Mouse (Mus musculus) embryonic facial prominence, embryonic 10.5 days (tissue): ENCODE data around the gene Hist1h2ab. TPM values are rescaled to one million over a fixed set of nuclear protein-coding genes. Genes with fewer than 3 reads are reported as not detected.
A peak's percentile ranks its signal among the peaks of the same experiment; 100 is the strongest.

Experiments
- DNase-seq: peaks from one replicate; pipeline ENCODE4 v3.0.0-alpha.2; 2017; ENCODE audit warnings: low spot score
- H3K27ac ChIP-seq: fragments of 300-500 bp; sonication (generic); replicated peaks from 2 replicates; pipeline ENCODE4 v1.5.1; 2016; ENCODE audit warnings: mild to moderate bottlenecking
- H3K27me3 ChIP-seq: fragments of 300-500 bp; sonication (generic); replicated peaks from 2 replicates; pipeline ENCODE4 v1.6.1; 2016; ENCODE audit warnings: low read depth, mild to moderate bottlenecking; ENCODE audit not compliant: poor library complexity, severe bottlenecking
- H3K36me3 ChIP-seq: fragments of 300-500 bp; sonication (generic); replicated peaks from 2 replicates; pipeline ENCODE4 v1.6.1; 2016; ENCODE audit warnings: mild to moderate bottlenecking, moderate library complexity
- H3K4me1 ChIP-seq: fragments of 300-500 bp; sonication (generic); 2 replicates; pipeline ENCODE4 v1.6.1; 2016
- H3K4me3 ChIP-seq: fragments of 300-500 bp; sonication (generic); 2 replicates; pipeline ENCODE4 v1.5.1; 2016; ENCODE audit warnings: mild to moderate bottlenecking, moderate library complexity
- H3K9me3 ChIP-seq: fragments of 300-500 bp; sonication (generic); 2 replicates; pipeline ENCODE4 v1.6.1; 2016; ENCODE audit warnings: mild to moderate bottlenecking
- WGBS: fragments of 180-500 bp; shearing (Covaris S2); methylation state at CpG from one replicate; pipeline ENCODE4 v1.1.7; 2016; 5-methylcytosine and 5-hydroxymethylcytosine counted together
- microRNA-seq: library from miRNA; unstranded; fragments of <30 nt; microRNA quantifications from one replicate; pipeline ENCODE4, GENCODE M21; 2017
- polyA plus RNA-seq: library from polyadenylated mRNA; unstranded; fragments of >200 nt; fragmentation: Nextera tagmentation; extraction: Ambion mirVana; gene quantifications from 2 replicates; pipeline ENCODE4 v1.2.1, GENCODE M21; 2016

Gene Hist1h2ab
- polyA plus RNA-seq, 1 experiment from 2014 or later: 43.8 TPM

GRCm38 (mm10) chr13:23772561-23773313 is 21.8 kb downstream of the Hist1h2ab start:
- Histone ChIP-seq H3K9me3 (no peaks in the 10 kb centered on the region), H3K36me3 (no peaks in the 10 kb centered on the region), H3K4me1 (peaks cover 14% of the 10 kb centered on the region), H3K4me3 (peak overlapping the region; percentile 42), H3K27ac (no peak overlapping the region; the same call in 1 of the 2 replicates), H3K27me3 (no peaks in the 10 kb centered on the region)
- peak; percentile 78 for DNase-seq
- 25% methylated on average over 21 of the region's 21 CpGs for WGBS

GRCm38 (mm10) chr13:23778339-23778738 is 27.4 kb downstream of the Hist1h2ab start:
- Histone ChIP-seq H3K27ac (no peak overlapping the region), H3K36me3 (no peaks in the 10 kb centered on the region), H3K4me3 (no peak overlapping the region), H3K9me3 (no peaks in the 10 kb centered on the region), H3K4me1 (no peaks in the 10 kb centered on the region), H3K27me3 (no peaks in the 10 kb centered on the region)
- no peak for DNase-seq
- 92% methylated on average over 7 of the region's 7 CpGs for WGBS

GRCm38 (mm10) chr13:23779025-23779424 is 28.1 kb downstream of the Hist1h2ab start:
- Histone ChIP-seq H3K27ac (no peak overlapping the region), H3K4me1 (no peaks in the 10 kb centered on the region), H3K36me3 (no peaks in the 10 kb centered on the region), H3K4me3 (no peak overlapping the region), H3K9me3 (no peaks in the 10 kb centered on the region), H3K27me3 (no peaks in the 10 kb centered on the region)
- whole genome bisulfite sequencing: 90% methylated on average over 4 of the region's 4 CpGs
- DNase-seq: no peak

GRCm38 (mm10) chr13:23792520-23792919 is 41.6 kb downstream of the Hist1h2ab start:
- no peaks in the 10 kb centered on the region for H3K27me3 ChIP-seq
- no peak overlapping the region for H3K4me3 ChIP-seq
- peak; percentile 23 for DNase-seq
- 51% methylated on average over 2 of the region's 2 CpGs for WGBS
- no peaks in the 10 kb centered on the region for H3K9me3 ChIP-seq
- 0 out of 2 replicates have a peak, but pooled peaks cover under 1% of the 10 kb centered on the region for H3K4me1 ChIP-seq
- H3K36me3 ChIP-seq: no peaks in the 10 kb centered on the region
- H3K27ac ChIP-seq: no peak overlapping the region

GRCm38 (mm10) chr13:23799405-23799804 is 48.5 kb downstream of the Hist1h2ab start:
- Histone ChIP-seq H3K4me3 (no peak overlapping the region), H3K36me3 (no peaks in the 10 kb centered on the region), H3K27me3 (no peaks in the 10 kb centered on the region), H3K9me3 (no peaks in the 10 kb centered on the region), H3K4me1 (peaks cover 21% of the 10 kb centered on the region), H3K27ac (no peak overlapping the region)
- 77% methylated on average over 5 of the region's 5 CpGs for WGBS
- no peak for DNase-seq

Small RNA genes within 50 kb of the gene (microRNA-seq; reads per million reads assigned to microRNA genes)
- not detected for gene Gm44314
- not detected for gene Gm44484

Other genes with a start within 250 kb of the Hist1h2ab start
- gene Hist1h4h, start 220.1 kb upstream of the Hist1h2ab start, polyA plus RNA-seq: 2.7 and 3.0 TPM in 2 replicates
- 4.8 and 5.5 TPM in 2 replicates for gene Hist1h2af, start 217.2 kb upstream of the Hist1h2ab start, polyA plus RNA-seq
- 6.5 and 7.7 TPM in 2 replicates for gene Hist1h3g, start 215.7 kb upstream of the Hist1h2ab start, polyA plus RNA-seq
- gene Hist1h2bh, start 207.7 kb upstream of the Hist1h2ab start, polyA plus RNA-seq: 1.1 TPM in 2 replicates
- gene Hist1h3f, start 207.1 kb upstream of the Hist1h2ab start, polyA plus RNA-seq: 0.97 and 1.2 TPM in 2 replicates
- gene Hist1h4f, start 199.5 kb upstream of the Hist1h2ab start, polyA plus RNA-seq: 1.00 and 1.2 TPM in 2 replicates
- 0.58 and 0.60 TPM in 2 replicates for gene Hist1h1d, start 197.9 kb upstream of the Hist1h2ab start, polyA plus RNA-seq
- gene Hist1h3e, start 188.8 kb upstream of the Hist1h2ab start, polyA plus RNA-seq: 5.8 and 6.8 TPM in 2 replicates
- 96.8 and 97.7 TPM in 2 replicates for gene Hist1h2ae, start 179.9 kb upstream of the Hist1h2ab start, polyA plus RNA-seq
- 7.0 and 9.8 TPM in 2 replicates for gene Hist1h2bg, start 179.7 kb upstream of the Hist1h2ab start, polyA plus RNA-seq
- gene Hist1h2bf, start 176.9 kb upstream of the Hist1h2ab start, polyA plus RNA-seq: 4.0 and 4.8 TPM in 2 replicates
- gene Hist1h2ad, start 176.7 kb upstream of the Hist1h2ab start, polyA plus RNA-seq: 0.97 and 3.8 TPM in 2 replicates
- gene Hist1h3d, start 175.4 kb upstream of the Hist1h2ab start, polyA plus RNA-seq: 9.3 and 10.5 TPM in 2 replicates
- gene Hist1h4d, start 169.5 kb upstream of the Hist1h2ab start, polyA plus RNA-seq: 97.2 and 97.7 TPM in 2 replicates
- gene Hist1h2be, start 130.0 kb upstream of the Hist1h2ab start, polyA plus RNA-seq: 3.1 and 4.0 TPM in 2 replicates
- gene Hist1h1e, start 128.6 kb upstream of the Hist1h2ab start, polyA plus RNA-seq: 18.4 and 19.5 TPM in 2 replicates
- gene Hist1h2ac, start 67.2 kb upstream of the Hist1h2ab start, polyA plus RNA-seq: 0.91 and 1.3 TPM in 2 replicates
- gene Hist1h2bc, start 66.9 kb upstream of the Hist1h2ab start, polyA plus RNA-seq: 19.0 and 20.3 TPM in 2 replicates
- gene Hist1h1t, start 55.3 kb upstream of the Hist1h2ab start, polyA plus RNA-seq: 0.28 TPM in 1 of 2 replicates, not detected in the other
- gene Hist1h4c, start 52.7 kb upstream of the Hist1h2ab start, polyA plus RNA-seq: 6.6 and 6.8 TPM in 2 replicates
- 1.5 and 2.0 TPM in 2 replicates for gene Hfe, start 40.3 kb upstream of the Hist1h2ab start, polyA plus RNA-seq
- gene Hist1h1c, start 12.3 kb upstream of the Hist1h2ab start, polyA plus RNA-seq: 9.1 and 9.2 TPM in 2 replicates
- 8.6 and 10.0 TPM in 2 replicates for gene Hist1h3c, start 5.5 kb upstream of the Hist1h2ab start, polyA plus RNA-seq
- gene Hist1h2bb, start 4.4 kb upstream of the Hist1h2ab start, polyA plus RNA-seq: 1.9 and 2.9 TPM in 2 replicates
- gene Hist1h3b, start 1.1 kb downstream of the Hist1h2ab start, polyA plus RNA-seq: 9.5 and 10.3 TPM in 2 replicates
- 2.8 and 7.1 TPM in 2 replicates for gene Hist1h4b, start 5.9 kb downstream of the Hist1h2ab start, polyA plus RNA-seq
- gene Hist1h4a, start 10.1 kb downstream of the Hist1h2ab start, polyA plus RNA-seq: 0.54 and 0.65 TPM in 2 replicates
- 4.7 and 5.0 TPM in 2 replicates for gene Hist1h3a, start 11.3 kb downstream of the Hist1h2ab start, polyA plus RNA-seq
- 2.7 and 4.0 TPM in 2 replicates for gene Hist1h1a, start 12.5 kb downstream of the Hist1h2ab start, polyA plus RNA-seq
- 0.26 TPM in 1 of 2 replicates, not detected in the other for gene Trim38, start 18.8 kb downstream of the Hist1h2ab start, polyA plus RNA-seq
- gene Slc17a2, start 55.9 kb downstream of the Hist1h2ab start, polyA plus RNA-seq: not detected in 2 replicates
- gene Slc17a3, start 88.3 kb downstream of the Hist1h2ab start, polyA plus RNA-seq: not detected in 2 replicates
- gene Slc17a1, start 116.6 kb downstream of the Hist1h2ab start, polyA plus RNA-seq: not detected in 2 replicates
- gene Slc17a4, start 163.9 kb downstream of the Hist1h2ab start, polyA plus RNA-seq: not detected in 2 replicates
- not detected in 2 replicates for gene Hist1h2ba, start 183.0 kb downstream of the Hist1h2ab start, polyA plus RNA-seq
- gene Hist1h2aa, start 183.3 kb downstream of the Hist1h2ab start, polyA plus RNA-seq: not detected in 2 replicates
- gene Scgn, start 240.1 kb downstream of the Hist1h2ab start, polyA plus RNA-seq: 0.14 and 0.31 TPM in 2 replicates